Mouse (Mus musculus) lung, embryonic 15.5 days (tissue): Measurements from ENCODE around the gene P2ry13. TPM values are rescaled to one million over a fixed set of nuclear protein-coding genes. Genes with fewer than 3 reads are reported as not detected.
A peak's percentile ranks its signal among the peaks of the same experiment; 100 is the strongest.

ENCODE experiments used
- ATAC-seq: fragments of 200-750 bp; cut with Nextera tagmentation; 2 replicates; pipeline ENCODE4 v1.8.0; 2017; ENCODE audit warnings: moderate number of reproducible peaks, borderline replicate concordance; ENCODE audit not compliant: low FRiP score, low TSS enrichment; ENCODE audit errors: extremely low read depth
- H3K27ac ChIP-seq: fragments of 300-500 bp; sonication (generic); 2 replicates; pipeline ENCODE4 v1.5.1; 2015; ENCODE audit warnings: moderate library complexity, mild to moderate bottlenecking, inconsistent platforms
- H3K27me3 ChIP-seq: fragments of 300-500 bp; sonication (generic); 2 replicates; pipeline ENCODE4 v1.6.1; 2015; ENCODE audit warnings: inconsistent platforms
- H3K36me3 ChIP-seq: fragments of 300-500 bp; sonication (generic); 2 replicates; pipeline ENCODE4 v1.6.1; 2015; ENCODE audit warnings: inconsistent platforms
- H3K4me1 ChIP-seq: fragments of 300-500 bp; sonication (generic); 2 replicates; pipeline ENCODE4 v1.6.1; 2015; ENCODE audit warnings: inconsistent platforms
- H3K4me2 ChIP-seq: fragments of 300-500 bp; sonication (generic); 2 replicates; pipeline ENCODE4 v1.6.1; 2015; ENCODE audit warnings: inconsistent platforms, mild to moderate bottlenecking, moderate library complexity
- H3K4me3 ChIP-seq: fragments of 300-500 bp; sonication (generic); 2 replicates; pipeline ENCODE4 v1.5.1; 2015; ENCODE audit warnings: mild to moderate bottlenecking, inconsistent platforms
- H3K9ac ChIP-seq: fragments of 300-500 bp; sonication (generic); 2 replicates; pipeline ENCODE4 v1.6.1; 2015; ENCODE audit warnings: inconsistent platforms
- H3K9me3 ChIP-seq: fragments of 300-500 bp; sonication (generic); 2 replicates; pipeline ENCODE4 v1.6.1; 2016; ENCODE audit warnings: inconsistent platforms
- WGBS: fragments of 180-500 bp; shearing (Covaris S2); methylation state at CpG from one replicate; pipeline ENCODE4 v1.1.7; 2015; 5-methylcytosine and 5-hydroxymethylcytosine counted together
- polyA plus RNA-seq: library from polyadenylated mRNA; unstranded; fragments of >200 nt; fragmentation: Nextera tagmentation; extraction: Ambion mirVana; gene quantifications from 2 replicates; pipeline ENCODE4 v1.2.1, GENCODE M21; 2015

Gene P2ry13
- polyA plus RNA-seq, result 1.4 and 1.6 TPM in 2 replicates

DNA sequence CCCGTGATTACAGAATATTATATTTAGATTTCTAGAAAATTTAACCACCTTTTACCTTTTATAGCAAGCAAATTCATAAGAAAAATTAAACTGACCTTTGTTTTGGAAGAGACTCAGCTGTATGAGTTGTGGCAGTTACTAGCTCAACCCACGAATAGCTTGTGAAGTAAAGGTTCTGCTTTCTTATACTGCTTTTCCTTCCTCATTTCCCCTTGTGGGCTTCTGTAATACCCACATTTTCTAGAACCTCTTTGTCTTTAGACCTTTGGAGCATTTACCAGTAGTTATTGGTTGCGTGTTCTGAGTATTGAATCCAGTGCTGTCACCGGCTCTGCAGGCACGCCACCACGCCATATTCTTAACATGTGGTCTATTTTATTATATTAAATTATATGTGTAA, at the start of gene P2ry13:
P2ry13 (minus strand) TSS at position 156 of the 400 bp plus-strand sequence.
- WGBS, result 86% methylated on average over 6 of the region's 6 CpGs
- H3K4me1 ChIP-seq, result peaks cover 3% of the 10 kb centered on the region; the same call in 1 of the 2 replicates

GRCm38 (mm10) chr3:59257740-59258664, 47.3 kb upstream of the P2ry13 start:
- Histone ChIP-seq H3K9ac (no peak overlapping the region), H3K4me3 (no peak overlapping the region), H3K27me3 (no peaks in the 10 kb centered on the region), H3K9me3 (no peaks in the 10 kb centered on the region), H3K27ac (no peak overlapping the region), H3K4me2 (no peak overlapping the region), H3K36me3 (no peaks in the 10 kb centered on the region), H3K4me1 (0 out of 2 replicates have a peak, but pooled peaks cover 3% of the 10 kb centered on the region)
- WGBS, result 76% methylated on average over 20 of the region's 20 CpGs
- no peak for ATAC-seq

More for the DNA sequence above, at the start of gene P2ry13:
- no peak within 1 kb of the TSS for H3K4me3 ChIP-seq
- no peaks in the 10 kb centered on the region for H3K9me3 ChIP-seq
- H3K4me2 ChIP-seq, result no peak within 1 kb of the TSS
- H3K27ac ChIP-seq, result no peak within 1 kb of the TSS
- no peaks in the 10 kb centered on the region for H3K36me3 ChIP-seq
- no peak for ATAC-seq
- no peaks in the 10 kb centered on the region for H3K27me3 ChIP-seq
- H3K9ac ChIP-seq, result no peak within 1 kb of the TSS

GRCm38 (mm10) chr3:59250454-59250853, 39.8 kb upstream of the P2ry13 start:
- H3K9ac ChIP-seq, result no peak overlapping the region
- WGBS, result 95% methylated on average over 1 of the region's 1 CpGs
- H3K27ac ChIP-seq, result no peak overlapping the region
- no peaks in the 10 kb centered on the region for H3K9me3 ChIP-seq
- no peaks in the 10 kb centered on the region for H3K27me3 ChIP-seq
- ATAC-seq, result no peak
- H3K36me3 ChIP-seq, result no peaks in the 10 kb centered on the region
- H3K4me1 ChIP-seq, result no peaks in the 10 kb centered on the region
- H3K4me3 ChIP-seq, result no peak overlapping the region
- no peak overlapping the region for H3K4me2 ChIP-seq

- Histone ChIP-seq H3K9me3 (no peaks in the 10 kb centered on the region), H3K9ac (no peak overlapping the region), H3K36me3 (no peaks in the 10 kb centered on the region), H3K4me2 (no peak overlapping the region), H3K27ac (no peak overlapping the region), H3K4me1 (no peaks in the 10 kb centered on the region), H3K27me3 (no peaks in the 10 kb centered on the region), H3K4me3 (no peak overlapping the region)
- ATAC-seq, result no peak
- 63% methylated on average over 6 of the region's 6 CpGs for WGBS
Observed at GRCm38 (mm10) chr3:59248031-59248430, 37.3 kb upstream of the P2ry13 start.

DNA sequence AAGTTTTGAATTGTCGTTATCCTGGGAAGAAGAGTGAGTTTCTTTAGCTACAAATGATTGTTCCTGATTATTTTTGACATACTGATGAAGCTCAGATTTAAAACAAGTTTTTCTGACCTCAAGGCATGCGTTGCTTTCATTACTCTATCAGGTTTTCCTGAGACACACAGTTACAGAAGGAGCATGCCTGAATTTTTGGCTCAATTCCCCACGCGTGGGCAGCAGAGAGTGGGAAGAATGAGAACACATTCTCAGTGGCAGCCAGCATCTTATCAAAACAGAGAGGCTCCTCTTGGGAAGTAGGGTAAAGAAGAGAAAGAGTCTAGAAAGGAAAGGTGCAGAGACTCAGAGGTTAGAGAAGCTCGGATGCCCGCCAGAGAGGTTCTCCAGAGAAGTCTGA, 32.7 kb upstream of the P2ry13 start:
- Histone ChIP-seq H3K4me1 (no peaks in the 10 kb centered on the region), H3K27me3 (no peaks in the 10 kb centered on the region), H3K4me3 (no peak overlapping the region), H3K4me2 (no peak overlapping the region), H3K9me3 (no peaks in the 10 kb centered on the region), H3K27ac (no peak overlapping the region), H3K9ac (no peak overlapping the region), H3K36me3 (no peaks in the 10 kb centered on the region)
- 58% methylated on average over 6 of the region's 6 CpGs for WGBS
- ATAC-seq, result no peak

DNA sequence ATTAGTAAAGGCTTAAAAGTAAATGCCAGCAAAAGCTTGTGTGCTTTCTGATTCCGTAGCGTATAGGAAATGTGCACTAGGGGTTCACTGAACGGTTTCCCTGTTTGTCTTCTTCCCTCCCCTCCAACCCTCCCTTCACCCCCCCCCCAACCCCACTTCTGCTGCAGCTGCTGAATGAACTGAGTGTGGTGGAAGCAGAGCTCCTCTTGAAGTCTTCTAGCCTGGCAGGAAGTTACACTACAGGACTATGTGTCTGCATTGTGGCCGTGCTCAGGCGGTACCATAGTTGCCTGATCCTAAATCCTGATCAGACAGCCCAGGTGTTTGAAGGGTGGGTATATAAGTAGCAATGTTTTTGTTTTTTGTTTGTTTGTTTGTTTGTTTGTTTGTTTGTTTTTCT, 24.2 kb upstream of the P2ry13 start:
- H3K27me3 ChIP-seq, result no peaks in the 10 kb centered on the region
- H3K9me3 ChIP-seq, result no peaks in the 10 kb centered on the region
- 56% methylated on average over 5 of the region's 5 CpGs for WGBS
- H3K4me1 ChIP-seq, result no peaks in the 10 kb centered on the region
- no peak overlapping the region for H3K4me2 ChIP-seq
- no peak overlapping the region for H3K27ac ChIP-seq
- H3K36me3 ChIP-seq, result no peaks in the 10 kb centered on the region
- no peak for ATAC-seq
- no peak overlapping the region for H3K4me3 ChIP-seq
- H3K9ac ChIP-seq, result no peak overlapping the region

GRCm38 (mm10) chr3:59230912-59231311, 20.2 kb upstream of the P2ry13 start:
- no peak overlapping the region for H3K4me3 ChIP-seq
- H3K4me1 ChIP-seq, result peaks cover 15% of the 10 kb centered on the region; the same call in 1 of the 2 replicates
- no peaks in the 10 kb centered on the region for H3K27me3 ChIP-seq
- 27% methylated on average over 3 of the region's 3 CpGs for WGBS
- peak overlapping the region; percentile 89 for H3K27ac ChIP-seq
- no peak overlapping the region for H3K4me2 ChIP-seq
- H3K9ac ChIP-seq, result no peak overlapping the region
- H3K9me3 ChIP-seq, result no peaks in the 10 kb centered on the region
- no peak for ATAC-seq
- H3K36me3 ChIP-seq, result no peaks in the 10 kb centered on the region

GRCm38 (mm10) chr3:59228730-59229551, 18.3 kb upstream of the P2ry13 start:
- Histone ChIP-seq H3K36me3 (no peaks in the 10 kb centered on the region), H3K9me3 (no peaks in the 10 kb centered on the region), H3K4me1 (peaks cover 15% of the 10 kb centered on the region; the same call in 1 of the 2 replicates), H3K9ac (no peak overlapping the region), H3K4me2 (peak overlapping the region; percentile 28), H3K27me3 (no peaks in the 10 kb centered on the region), H3K27ac (peak overlapping the region; percentile 89), H3K4me3 (no peak overlapping the region)
- WGBS, result 20% methylated on average over 10 of the region's 10 CpGs
- peak; percentile 90 for ATAC-seq

- no peaks in the 10 kb centered on the region for H3K36me3 ChIP-seq
- no peak overlapping the region for H3K9ac ChIP-seq
- H3K9me3 ChIP-seq, result no peaks in the 10 kb centered on the region
- 0 out of 2 replicates have a peak overlapping the region, but pooled peaks have one; percentile 89 for H3K27ac ChIP-seq
- no peak for ATAC-seq
- H3K4me1 ChIP-seq, result peaks cover 15% of the 10 kb centered on the region; the same call in 1 of the 2 replicates
- 92% methylated on average over 9 of the region's 9 CpGs for WGBS
- no peak overlapping the region for H3K4me2 ChIP-seq
- no peaks in the 10 kb centered on the region for H3K27me3 ChIP-seq
- H3K4me3 ChIP-seq, result no peak overlapping the region
Observed at GRCm38 (mm10) chr3:59227696-59228095, 17.0 kb upstream of the P2ry13 start.

GRCm38 (mm10) chr3:59225411-59225810, 14.7 kb upstream of the P2ry13 start:
- H3K27me3 ChIP-seq, result no peaks in the 10 kb centered on the region
- no peak overlapping the region for H3K9ac ChIP-seq
- no peak for ATAC-seq
- no peak overlapping the region for H3K4me3 ChIP-seq
- H3K27ac ChIP-seq, result no peak overlapping the region
- H3K36me3 ChIP-seq, result no peaks in the 10 kb centered on the region
- no peaks in the 10 kb centered on the region for H3K9me3 ChIP-seq
- H3K4me1 ChIP-seq, result peaks cover 15% of the 10 kb centered on the region; the same call in 1 of the 2 replicates
- H3K4me2 ChIP-seq, result no peak overlapping the region

- WGBS, result 94% methylated on average over 2 of the region's 2 CpGs
- Histone ChIP-seq H3K4me2 (no peak overlapping the region), H3K4me3 (no peak overlapping the region), H3K36me3 (no peaks in the 10 kb centered on the region), H3K27ac (no peak overlapping the region), H3K4me1 (no peaks in the 10 kb centered on the region), H3K27me3 (no peaks in the 10 kb centered on the region), H3K9ac (no peak overlapping the region), H3K9me3 (no peaks in the 10 kb centered on the region)
- no peak for ATAC-seq
Observed at GRCm38 (mm10) chr3:59222303-59222702, 11.6 kb upstream of the P2ry13 start.

DNA sequence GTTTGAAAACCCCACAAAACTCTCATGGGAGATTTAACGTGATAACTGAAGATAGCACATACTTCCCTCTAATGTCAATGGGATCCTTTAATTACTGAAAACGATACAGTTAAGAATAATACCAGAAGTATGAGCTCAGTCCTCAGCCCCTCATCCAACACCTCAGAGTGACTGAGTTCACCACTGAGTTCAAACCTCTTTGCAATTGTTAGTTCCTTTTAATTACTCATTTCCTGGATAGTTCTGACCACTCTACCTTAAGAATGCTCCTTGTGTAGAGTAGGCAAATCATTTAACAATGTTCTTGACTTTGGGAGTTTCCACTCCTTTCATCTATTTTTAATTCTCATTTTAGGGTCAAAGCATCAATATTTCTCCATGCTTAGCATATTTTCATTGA, 8.6 kb upstream of the P2ry13 start:
- 63% methylated on average over 2 of the region's 2 CpGs for WGBS
- no peaks in the 10 kb centered on the region for H3K9me3 ChIP-seq
- H3K36me3 ChIP-seq, result no peaks in the 10 kb centered on the region
- no peak overlapping the region for H3K4me2 ChIP-seq
- no peaks in the 10 kb centered on the region for H3K4me1 ChIP-seq
- no peak for ATAC-seq
- no peak overlapping the region for H3K9ac ChIP-seq
- H3K27ac ChIP-seq, result no peak overlapping the region
- H3K27me3 ChIP-seq, result no peaks in the 10 kb centered on the region
- no peak overlapping the region for H3K4me3 ChIP-seq
